Mouse (Mus musculus) myocyte (in vitro differentiated cells): ENCODE measurements around the gene Cyp11a1. TPM values are rescaled to one million over a fixed set of nuclear protein-coding genes. Genes with fewer than 3 reads are reported as not detected.

Experiments
- H3K27me3 ChIP-seq: one replicate; pipeline ENCODE4 v1.6.1; 2011; ENCODE audit not compliant: control insufficient read depth, insufficient read depth, insufficient read length
- H3K36me3 ChIP-seq: one replicate; pipeline ENCODE4 v1.6.1; 2011; ENCODE audit not compliant: control insufficient read depth, insufficient read depth
- H3K4me2 ChIP-seq: one replicate; pipeline ENCODE4 v1.6.1; 2011; ENCODE audit warnings: low read depth, control low read depth
- H3K4me3 ChIP-seq: one replicate; pipeline ENCODE4 v1.5.1; 2011; ENCODE audit warnings: mild to moderate bottlenecking, control low read depth, moderate library complexity
- H3K79me2 ChIP-seq: one replicate; pipeline ENCODE4 v1.6.1; 2011; ENCODE audit not compliant: control insufficient read depth, insufficient read depth
- H3ac ChIP-seq: one replicate; pipeline ENCODE4 v1.6.1; 2011; ENCODE audit not compliant: control insufficient read depth, insufficient read length
- CEBPB ChIP-seq: IDR thresholded peaks from 2 replicates; pipeline ENCODE4 v1.6.1; 2011; ENCODE audit warnings: mild to moderate bottlenecking, moderate library complexity; ENCODE audit not compliant: poor library complexity, insufficient read depth, severe bottlenecking
- E2F4 ChIP-seq: IDR thresholded peaks from one replicate; pipeline ENCODE4 v1.6.1; 2011; ENCODE audit warnings: mild to moderate bottlenecking, control low read depth, moderate library complexity; ENCODE audit not compliant: insufficient read depth
- MAX ChIP-seq: IDR thresholded peaks from one replicate; pipeline ENCODE4 v1.6.1; 2011; ENCODE audit warnings: low read depth, mild to moderate bottlenecking, control low read depth
- MYOD1 ChIP-seq, 3 experiments: IDR thresholded peaks; one replicate each; pipeline ENCODE4 v1.6.1; 2011; ENCODE audit warnings: control low read depth in 2 of 3, low read depth in 2 of 3, mild to moderate bottlenecking in 2 of 3, moderate library complexity in 1 of 3; ENCODE audit not compliant: insufficient read length in 2 of 3, control insufficient read depth in 1 of 3
- MYOG ChIP-seq, 3 experiments: IDR thresholded peaks; one replicate each; pipeline ENCODE4 v1.6.1; 2011; ENCODE audit warnings: control low read depth in 2 of 3, low read depth in 2 of 3, mild to moderate bottlenecking in 2 of 3; ENCODE audit not compliant: insufficient read length in 2 of 3, control insufficient read depth in 1 of 3, insufficient read depth in 1 of 3
- POLR2A ChIP-seq: IDR thresholded peaks from one replicate; pipeline ENCODE4 v1.6.1; 2011; ENCODE audit warnings: low read depth, mild to moderate bottlenecking, control low read depth, moderate library complexity; ENCODE audit not compliant: insufficient read length
- POLR2AphosphoS2 ChIP-seq: IDR thresholded peaks from one replicate; pipeline ENCODE4 v1.6.1; 2011; ENCODE audit warnings: low read depth, control low read depth; ENCODE audit not compliant: insufficient read length
- REST ChIP-seq: IDR thresholded peaks from one replicate; pipeline ENCODE4 v1.6.1; 2011; ENCODE audit warnings: mild to moderate bottlenecking, control low read depth, moderate library complexity; ENCODE audit not compliant: insufficient read depth, insufficient read length
- SRF ChIP-seq: IDR thresholded peaks from one replicate; pipeline ENCODE4 v1.6.1; 2011; ENCODE audit warnings: low read depth; ENCODE audit not compliant: control insufficient read depth, insufficient read length
- TCF12 ChIP-seq: IDR thresholded peaks from one replicate; pipeline ENCODE4 v1.6.1; 2011; ENCODE audit warnings: mild to moderate bottlenecking, control low read depth; ENCODE audit not compliant: poor library complexity, insufficient read depth, severe bottlenecking
- TCF3 ChIP-seq: IDR thresholded peaks from one replicate; pipeline ENCODE4 v1.6.1; 2011; ENCODE audit warnings: low read depth, control low read depth; ENCODE audit not compliant: insufficient read length
- USF1 ChIP-seq: IDR thresholded peaks from one replicate; pipeline ENCODE4 v1.6.1; 2011; ENCODE audit warnings: low read depth, mild to moderate bottlenecking, control low read depth, moderate library complexity
- polyA plus RNA-seq: library from polyadenylated mRNA; unstranded; fragments of >200 nt; fragmentation: generic; extraction: Trizol; gene quantifications from one replicate; pipeline ENCODE4 v1.2.1, GENCODE M21; 2012; ENCODE audit warnings: missing spikeins

Cyp11a1 gene
- polyA plus RNA-seq, 1 experiment: 0.11 TPM

GRCm38 (mm10) chr9:57961226-57961625 is 45.0 kb upstream of the Cyp11a1 start:
- TF ChIP-seq TCF3: no peak
- TF ChIP-seq E2F4: no peak
- no peak for TF ChIP-seq MYOD1 (IDR thresholded peaks at IDR 0.05; ENCODE audit: control insufficient read depth in 1 of 3, insufficient read length in 2 of 3, low read depth in 2 of 3)
- TF ChIP-seq REST: no peak
- TF ChIP-seq TCF12: no peak
- no peak for TF ChIP-seq POLR2AphosphoS2
- no peak for TF ChIP-seq USF1
- no peak for TF ChIP-seq MYOG (IDR thresholded peaks at IDR 0.05; ENCODE audit: control insufficient read depth in 1 of 3, insufficient read depth in 1 of 3, insufficient read length in 2 of 3, low read depth in 2 of 3)
- Histone ChIP-seq H3K36me3 (peaks cover 10% of the 10 kb centered on the region), H3K27me3 (no peaks in the 10 kb centered on the region)

DNA sequence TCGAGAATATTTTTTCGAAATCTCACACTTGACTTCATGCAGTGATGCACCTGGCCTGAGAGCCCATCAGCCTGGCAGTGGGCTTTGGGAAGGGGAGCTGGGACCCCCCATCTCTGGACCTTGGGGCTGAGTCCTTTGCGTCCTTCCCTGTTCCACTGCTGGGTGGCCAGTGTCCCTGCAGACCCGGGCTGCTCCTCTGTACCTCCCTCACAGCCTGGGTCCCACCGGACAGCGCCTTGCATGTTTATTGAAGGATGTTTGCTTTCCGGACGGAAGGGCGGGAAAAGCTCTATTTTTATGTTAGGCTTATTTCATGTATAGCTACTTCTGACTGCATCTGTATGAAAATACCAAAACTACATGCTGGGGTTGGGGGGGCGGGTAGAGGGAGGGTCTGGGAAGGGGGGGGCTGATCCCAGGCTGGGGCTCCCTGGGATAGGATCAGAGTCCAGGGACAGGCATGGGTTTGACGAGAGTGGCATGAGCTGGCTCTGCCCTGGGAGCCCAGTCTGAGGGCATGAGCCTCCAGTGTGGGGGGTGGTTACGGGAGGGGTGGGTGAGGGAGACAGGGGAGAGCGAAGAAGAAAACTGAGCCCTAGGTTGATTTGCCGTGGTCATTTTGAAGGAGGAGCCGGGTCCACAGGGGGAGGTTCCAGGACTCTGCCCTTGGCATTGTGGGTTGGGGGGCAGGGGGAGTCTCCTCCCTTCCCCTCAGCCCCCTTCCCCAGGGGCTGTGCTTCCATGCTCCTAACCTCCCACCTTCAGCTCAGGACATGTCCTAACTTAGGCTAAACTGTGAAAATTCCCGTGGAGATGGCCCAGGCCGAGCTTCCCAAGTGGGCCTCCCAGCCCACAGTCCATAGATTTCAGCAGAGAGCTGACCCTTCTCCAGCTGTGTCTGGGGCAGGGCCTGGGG is 44.1 kb upstream of the Cyp11a1 start:
- peaks cover 10% of the 10 kb centered on the region for H3K36me3 ChIP-seq
- no peaks in the 10 kb centered on the region for H3K27me3 ChIP-seq
- no peak overlapping the region for H3ac ChIP-seq
- H3K4me2 ChIP-seq: no peak overlapping the region
- no peak overlapping the region for H3K4me3 ChIP-seq
- TF ChIP-seq CEBPB (no peak), REST (no peak), MAX (no peak), TCF3 (no peak), MYOD1 (IDR thresholded peaks at IDR 0.05; ENCODE audit: control insufficient read depth in 1 of 3, insufficient read length in 2 of 3, low read depth in 2 of 3) (no peak), SRF (no peak), POLR2AphosphoS2 (no peak), TCF12 (no peak), MYOG (IDR thresholded peaks at IDR 0.05; ENCODE audit: control insufficient read depth in 1 of 3, insufficient read depth in 1 of 3, insufficient read length in 2 of 3, low read depth in 2 of 3) (no peak), POLR2A (no peak), USF1 (no peak), E2F4 (no peak)
- H3K79me2 ChIP-seq: no peaks in the 10 kb centered on the region

More at GRCm38 (mm10) chr9:57961226-57961625, 45.0 kb upstream of the Cyp11a1 start:
- Histone ChIP-seq H3K4me2 (no peak overlapping the region), H3K79me2 (no peaks in the 10 kb centered on the region), H3ac (no peak overlapping the region), H3K4me3 (no peak overlapping the region)

DNA sequence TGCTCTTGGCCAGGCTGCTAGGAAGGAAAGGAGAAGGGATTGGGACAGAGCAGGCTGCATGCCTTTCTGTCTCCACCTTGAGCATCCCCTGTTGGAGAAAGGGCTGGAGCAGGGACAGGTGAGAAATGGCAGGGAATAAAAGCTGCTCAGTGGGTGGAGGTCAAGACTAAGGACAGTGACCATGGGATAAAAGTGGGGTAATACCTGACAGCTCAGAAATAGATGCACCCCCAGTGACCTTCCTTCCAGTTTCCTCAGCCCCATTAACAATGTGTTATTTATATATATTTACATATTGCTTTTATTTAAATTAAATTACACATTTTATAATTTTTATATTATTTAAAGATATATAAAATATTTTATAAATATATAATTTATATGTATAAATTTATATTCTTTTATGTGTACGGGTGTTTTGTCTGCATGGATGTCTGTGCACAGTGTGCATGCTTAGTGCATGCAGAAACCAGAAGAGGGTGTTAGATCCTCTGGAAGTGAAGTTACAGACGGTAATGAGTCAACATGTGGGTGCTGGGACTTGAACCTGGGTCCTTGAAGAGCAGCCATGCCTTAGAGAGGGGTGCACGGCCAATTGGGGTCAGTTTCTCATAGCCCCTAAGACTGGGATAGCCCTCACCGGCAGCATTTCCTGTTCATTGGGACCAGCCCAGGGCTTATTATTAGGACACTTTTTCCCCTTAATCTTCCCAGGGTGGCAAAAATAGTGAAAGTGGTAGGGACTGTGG is 42.8 kb upstream of the Cyp11a1 start:
- Histone ChIP-seq H3K79me2 (no peaks in the 10 kb centered on the region), H3K4me3 (no peak overlapping the region), H3K36me3 (peaks cover 10% of the 10 kb centered on the region), H3K27me3 (no peaks in the 10 kb centered on the region), H3K4me2 (no peak overlapping the region), H3ac (no peak overlapping the region)
- no peak for TF ChIP-seq MAX
- TF ChIP-seq MYOD1 (IDR thresholded peaks at IDR 0.05; ENCODE audit: control insufficient read depth in 1 of 3, insufficient read length in 2 of 3, low read depth in 2 of 3): no peak

DNA sequence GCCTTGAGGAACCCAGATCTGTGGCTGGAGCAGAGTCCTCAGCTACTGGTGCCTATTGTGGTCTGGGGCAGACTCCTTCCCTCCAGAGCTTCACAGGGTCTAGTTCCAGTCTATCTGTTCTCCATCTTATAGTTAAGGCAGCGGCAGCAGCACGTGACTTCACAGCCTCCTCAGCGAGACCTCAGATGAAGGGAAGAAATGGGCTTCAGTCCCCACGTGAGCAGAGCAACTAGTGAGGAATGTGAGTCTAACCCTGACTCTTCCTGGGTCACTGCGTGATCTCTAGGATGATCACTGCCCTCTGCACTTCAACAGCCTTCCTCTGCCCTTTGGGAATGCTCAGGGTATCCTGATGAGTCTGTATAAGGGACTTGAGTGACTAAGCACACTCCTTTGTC is 42.2 kb upstream of the Cyp11a1 start:
- no peak overlapping the region for H3K4me3 ChIP-seq
- no peak overlapping the region for H3ac ChIP-seq
- TF ChIP-seq MAX: no peak
- no peak for TF ChIP-seq CEBPB
- TF ChIP-seq E2F4: no peak
- no peak for TF ChIP-seq MYOG (IDR thresholded peaks at IDR 0.05; ENCODE audit: control insufficient read depth in 1 of 3, insufficient read depth in 1 of 3, insufficient read length in 2 of 3, low read depth in 2 of 3)
- no peak for TF ChIP-seq REST
- TF ChIP-seq SRF: no peak
- TF ChIP-seq TCF3: no peak
- no peak for TF ChIP-seq POLR2A
- no peak for TF ChIP-seq TCF12
- TF ChIP-seq USF1: no peak
- no peak for TF ChIP-seq MYOD1 (IDR thresholded peaks at IDR 0.05; ENCODE audit: control insufficient read depth in 1 of 3, insufficient read length in 2 of 3, low read depth in 2 of 3)
- TF ChIP-seq POLR2AphosphoS2: no peak
- H3K4me2 ChIP-seq: no peak overlapping the region
- peaks cover 10% of the 10 kb centered on the region for H3K36me3 ChIP-seq
- H3K27me3 ChIP-seq: no peaks in the 10 kb centered on the region
- H3K79me2 ChIP-seq: no peaks in the 10 kb centered on the region
